Mouse (Mus musculus) neural tube, embryonic 11.5 days (tissue): Measurements from ENCODE around the gene Cnksr2. TPM values are rescaled to one million over a fixed set of nuclear protein-coding genes. Genes with fewer than 3 reads are reported as not detected.
A peak's percentile ranks its signal among the peaks of the same experiment; 100 is the strongest.

Source experiments
- ATAC-seq: fragments of 200-750 bp; cut with Nextera tagmentation; 2 replicates; pipeline ENCODE4 v1.8.0; 2017; ENCODE audit warnings: moderate number of reproducible peaks, mild to moderate bottlenecking, moderate TSS enrichment, moderate library complexity; ENCODE audit not compliant: insufficient read depth, low FRiP score, low TSS enrichment
- DNase-seq: peaks from one replicate; pipeline ENCODE4 v3.0.0-alpha.2; 2015; ENCODE audit warnings: low spot score
- H3K27ac ChIP-seq: fragments of 300-500 bp; sonication (generic); 2 replicates; pipeline ENCODE4 v1.5.1; 2014; ENCODE audit warnings: low read depth, mild to moderate bottlenecking, low read length
- H3K27me3 ChIP-seq: fragments of 300-500 bp; sonication (generic); 2 replicates; pipeline ENCODE4 v1.6.1; 2014; ENCODE audit warnings: mild to moderate bottlenecking, low read length, mixed read lengths; ENCODE audit not compliant: control insufficient read depth, insufficient read depth
- H3K36me3 ChIP-seq: fragments of 300-500 bp; sonication (generic); 2 replicates; pipeline ENCODE4 v1.6.1; 2014; ENCODE audit warnings: mild to moderate bottlenecking, low read length, moderate library complexity, mixed read lengths; ENCODE audit not compliant: control insufficient read depth, insufficient read depth
- H3K4me1 ChIP-seq: fragments of 300-500 bp; sonication (generic); 2 replicates; pipeline ENCODE4 v1.6.1; 2014; ENCODE audit warnings: low read length, mixed read lengths; ENCODE audit not compliant: control insufficient read depth, insufficient read depth
- H3K4me2 ChIP-seq: fragments of 300-500 bp; sonication (generic); 2 replicates; pipeline ENCODE4 v1.6.1; 2014; ENCODE audit warnings: low read depth, mild to moderate bottlenecking, moderate library complexity
- H3K4me3 ChIP-seq: fragments of 300-500 bp; sonication (generic); 2 replicates; pipeline ENCODE4 v1.5.1; 2014; ENCODE audit warnings: low read depth, low read length
- H3K9ac ChIP-seq: fragments of 300-500 bp; sonication (generic); 2 replicates; pipeline ENCODE4 v1.6.1; 2014; ENCODE audit warnings: mild to moderate bottlenecking, low read length
- H3K9me3 ChIP-seq: fragments of 300-500 bp; sonication (generic); 2 replicates; pipeline ENCODE4 v1.6.1; 2016; ENCODE audit warnings: low read length; ENCODE audit not compliant: control insufficient read depth
- WGBS: fragments of 180-500 bp; shearing (Covaris S2); extraction: QIAGEN DNeasy Blood & Tissue Kit; methylation state at CpG from one replicate; pipeline ENCODE4 v1.1.7; 2014; 5-methylcytosine and 5-hydroxymethylcytosine counted together
- polyA plus RNA-seq: library from polyadenylated mRNA; unstranded; fragments of >200 nt; fragmentation: Nextera tagmentation; extraction: Ambion mirVana; gene quantifications from 2 replicates; pipeline ENCODE4 v1.2.1, GENCODE M21; 2014

Cnksr2 gene
- polyA plus RNA-seq, 1 experiment from 2014 or later: 5.4 TPM

DNA sequence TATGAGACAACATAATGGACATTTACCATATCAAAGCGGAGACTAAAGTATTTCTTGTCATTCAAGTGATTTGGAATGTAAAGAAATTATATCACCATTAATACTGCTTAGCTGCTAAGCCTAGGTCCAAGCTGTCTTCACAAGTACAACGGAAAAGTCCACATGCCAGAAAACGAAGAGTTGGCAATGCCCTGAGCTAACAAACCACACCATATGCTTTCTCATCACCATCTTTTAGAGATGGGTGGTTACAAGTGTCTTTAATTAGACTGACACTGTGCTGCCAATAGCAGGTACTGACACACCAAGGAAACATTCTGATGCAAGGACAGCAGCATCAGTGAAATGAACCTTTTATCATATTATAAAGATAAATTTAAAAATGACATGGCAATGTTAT, 123.0 kb downstream of the Cnksr2 start:
- 80% methylated on average over 3 of the region's 3 CpGs for WGBS
- H3K4me3 ChIP-seq: no peak overlapping the region
- no peaks in the 10 kb centered on the region for H3K27me3 ChIP-seq
- no peaks in the 10 kb centered on the region for H3K36me3 ChIP-seq
- no peak for ATAC-seq
- H3K9me3 ChIP-seq: no peaks in the 10 kb centered on the region
- H3K4me1 ChIP-seq: no peaks in the 10 kb centered on the region
- H3K4me2 ChIP-seq: no peak overlapping the region
- no peak overlapping the region for H3K27ac ChIP-seq
- DNase-seq: no peak
- H3K9ac ChIP-seq: no peak overlapping the region

DNA sequence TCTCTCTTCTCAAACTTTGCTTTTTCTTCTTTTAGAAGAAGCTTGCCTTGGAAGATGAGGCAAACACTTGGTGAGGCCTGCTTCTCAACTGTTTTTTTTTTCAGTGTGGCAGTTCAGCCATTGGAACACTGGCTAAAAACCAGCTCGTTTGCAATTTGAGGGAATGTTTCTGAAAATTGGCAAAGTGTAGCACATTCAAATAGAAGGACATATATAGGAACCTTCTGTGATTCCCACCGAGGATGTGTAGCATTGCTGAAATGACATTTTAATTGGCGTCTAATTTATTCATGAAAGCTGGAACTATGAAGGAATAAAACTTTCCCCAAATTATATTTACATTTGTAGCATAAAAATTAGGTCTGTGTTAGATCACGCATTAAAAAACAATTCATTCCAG, 213.1 kb downstream of the Cnksr2 start:
- Histone ChIP-seq H3K9ac (no peak overlapping the region), H3K27me3 (no peaks in the 10 kb centered on the region), H3K27ac (no peak overlapping the region), H3K4me2 (no peak overlapping the region), H3K4me3 (no peak overlapping the region), H3K9me3 (no peaks in the 10 kb centered on the region), H3K36me3 (no peaks in the 10 kb centered on the region), H3K4me1 (no peaks in the 10 kb centered on the region)
- DNase-seq: no peak
- 80% methylated on average over 4 of the region's 4 CpGs for WGBS
- ATAC-seq: no peak

DNA sequence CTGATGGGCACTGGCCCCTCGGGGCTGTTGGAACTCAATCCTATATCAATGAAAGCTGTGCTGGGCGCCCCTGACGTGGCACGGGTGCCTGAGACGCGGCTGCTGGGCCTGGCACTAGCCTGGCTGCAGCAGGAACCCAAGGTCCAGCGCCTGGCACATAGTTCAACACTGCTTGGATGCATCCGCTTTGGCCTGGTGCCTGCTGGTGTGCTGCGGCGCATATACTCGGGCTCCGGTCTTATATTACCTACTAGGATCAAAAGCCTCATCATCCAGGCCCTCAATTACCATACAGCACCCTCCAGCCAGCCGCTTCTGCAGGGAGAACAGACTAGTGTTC, 224.2 kb downstream of the Cnksr2 start:
- Histone ChIP-seq H3K4me3 (no peak overlapping the region), H3K36me3 (no peaks in the 10 kb centered on the region), H3K9me3 (no peaks in the 10 kb centered on the region), H3K9ac (no peak overlapping the region), H3K4me1 (no peaks in the 10 kb centered on the region), H3K4me2 (no peak overlapping the region), H3K27ac (no peak overlapping the region), H3K27me3 (no peaks in the 10 kb centered on the region)
- no peak for DNase-seq
- ATAC-seq: no peak
- WGBS: 77% methylated on average over 13 of the region's 13 CpGs

DNA sequence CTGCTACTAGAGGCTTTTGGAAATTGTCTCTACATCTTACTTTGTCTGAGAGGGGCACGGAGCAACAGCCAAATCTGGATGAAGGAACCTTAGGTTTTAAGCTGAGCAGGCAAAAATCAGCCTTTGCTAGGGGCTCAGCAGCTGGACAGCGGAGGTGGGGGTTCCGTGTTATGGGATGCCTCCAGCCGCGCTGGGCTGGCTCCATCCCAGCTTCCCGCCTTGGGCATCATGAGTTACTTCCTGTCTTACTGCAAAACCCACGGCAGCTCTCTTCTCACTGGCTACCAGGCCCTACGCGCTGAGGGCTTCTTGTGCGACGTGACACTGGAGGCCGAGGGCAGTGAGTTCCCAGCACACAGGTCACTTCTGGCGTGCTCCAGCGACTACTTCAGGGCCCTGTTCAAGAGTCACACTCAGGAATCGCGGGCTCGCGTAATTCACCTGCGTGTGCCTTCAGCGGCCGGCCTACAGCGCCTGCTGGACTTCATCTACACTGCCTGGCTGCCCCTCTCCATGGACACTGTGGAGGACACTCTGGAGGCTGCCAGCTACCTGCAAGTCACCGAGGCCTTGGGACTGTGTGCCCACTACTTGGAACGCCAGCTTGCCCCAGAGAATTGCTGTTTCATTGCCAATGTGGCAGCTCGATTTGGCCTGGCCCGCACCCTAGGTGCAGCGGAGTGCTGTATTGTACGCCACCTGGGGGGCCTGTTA, 224.7 kb downstream of the Cnksr2 start, which contains the start of gene Klhl34:
Gene Klhl34, plus strand, starts transcription at position 229 of the 714 bp plus-strand sequence.
- Histone ChIP-seq H3K4me3 (peak within 1 kb of the TSS; percentile 18; the same call in 1 of the 2 replicates), H3K36me3 (no peaks in the 10 kb centered on the region), H3K4me2 (peak within 1 kb of the TSS; percentile 51), H3K9me3 (no peaks in the 10 kb centered on the region), H3K4me1 (no peaks in the 10 kb centered on the region), H3K27ac (no peak within 1 kb of the TSS), H3K9ac (no peak within 1 kb of the TSS), H3K27me3 (no peaks in the 10 kb centered on the region)
- WGBS: 35% methylated on average over 28 of the region's 28 CpGs
- ATAC-seq: peak; percentile 25; the same call in 1 of the 2 replicates
- peak; percentile 20 for DNase-seq

DNA sequence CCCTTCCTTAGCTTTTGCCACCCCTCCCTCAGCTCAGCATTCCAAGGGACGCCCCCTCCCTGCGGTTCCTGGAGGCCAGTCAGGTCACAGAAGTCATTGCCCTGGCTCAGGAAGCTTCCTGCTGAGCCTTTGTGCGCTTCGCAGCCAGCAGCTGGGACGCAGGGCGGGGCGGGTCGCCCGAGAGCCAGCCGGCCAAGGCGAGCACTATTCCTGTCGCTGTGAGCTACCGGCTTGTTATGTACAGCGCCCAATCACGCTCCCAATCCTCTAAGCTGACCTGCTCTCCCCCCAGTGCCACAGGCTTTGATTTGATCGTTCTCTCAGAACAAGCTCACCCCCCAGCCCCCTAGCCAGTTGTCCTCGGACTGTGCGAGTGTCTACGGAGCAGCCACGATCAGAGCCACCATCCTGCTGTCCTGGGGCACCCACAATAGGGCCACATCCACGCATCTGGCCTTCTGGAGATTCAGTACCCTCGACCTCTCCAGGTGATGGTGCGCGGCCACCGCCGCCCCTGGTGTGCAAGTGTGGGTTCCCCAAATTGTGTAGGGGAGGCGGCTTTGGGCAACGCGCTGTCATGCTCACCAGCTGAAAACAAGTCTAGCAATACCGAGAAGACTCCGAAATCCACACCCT, 225.4 kb downstream of the Cnksr2 start:
- Histone ChIP-seq H3K4me3 (peak overlapping the region; percentile 18; the same call in 1 of the 2 replicates), H3K4me1 (no peaks in the 10 kb centered on the region), H3K4me2 (peak overlapping the region; percentile 51), H3K27ac (no peak overlapping the region), H3K9ac (no peak overlapping the region), H3K9me3 (no peaks in the 10 kb centered on the region), H3K36me3 (no peaks in the 10 kb centered on the region), H3K27me3 (no peaks in the 10 kb centered on the region)
- ATAC-seq (peak; percentile 73), DNase-seq (peak; percentile 57)
- 13% methylated on average over 31 of the region's 31 CpGs for WGBS

DNA sequence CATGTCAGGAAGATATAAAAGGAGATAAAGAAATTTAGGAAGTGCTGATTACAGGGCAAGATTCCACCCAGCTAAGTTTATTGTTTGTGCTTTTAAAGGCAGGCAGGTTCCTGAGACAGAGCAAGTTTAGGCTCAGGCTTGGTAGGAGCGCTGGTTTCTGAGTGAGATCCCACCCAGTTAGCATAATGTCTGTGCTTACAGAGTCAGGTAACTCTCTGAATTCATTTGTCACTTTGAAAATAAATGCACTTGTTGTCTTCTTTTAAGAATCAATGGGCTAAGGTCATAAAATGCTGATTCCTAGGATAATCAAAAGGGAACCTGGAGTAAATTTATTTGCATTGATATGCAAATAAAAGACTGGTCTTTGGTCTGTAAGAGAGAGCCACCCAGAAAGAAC, 233.4 kb downstream of the Cnksr2 start:
- no peak overlapping the region for H3K9ac ChIP-seq
- WGBS: 48% methylated on average over 1 of the region's 1 CpGs
- H3K36me3 ChIP-seq: no peaks in the 10 kb centered on the region
- DNase-seq (no peak), ATAC-seq (no peak)
- H3K9me3 ChIP-seq: no peaks in the 10 kb centered on the region
- H3K27me3 ChIP-seq: no peaks in the 10 kb centered on the region
- no peak overlapping the region for H3K27ac ChIP-seq
- no peak overlapping the region for H3K4me2 ChIP-seq
- no peak overlapping the region for H3K4me3 ChIP-seq
- H3K4me1 ChIP-seq: no peaks in the 10 kb centered on the region

DNA sequence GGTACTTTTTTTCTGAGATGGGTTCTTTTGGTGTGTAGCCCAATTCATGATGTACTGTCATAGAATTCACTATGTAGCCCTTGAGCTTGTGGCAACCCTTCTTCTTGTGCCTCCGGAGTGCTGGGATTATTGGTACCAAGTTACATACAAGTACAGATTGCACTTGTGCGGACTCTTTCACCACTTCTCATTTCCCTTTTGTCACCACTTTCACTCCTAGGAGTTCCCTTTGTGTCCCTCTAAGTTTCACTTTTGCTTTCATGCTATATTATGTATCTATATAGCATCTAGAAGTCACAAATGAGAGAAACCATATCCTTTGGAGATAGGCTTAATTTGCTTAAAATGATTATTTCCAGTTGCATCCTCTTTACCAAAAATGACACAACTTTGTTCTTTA, 241.4 kb downstream of the Cnksr2 start:
- H3K27ac ChIP-seq: no peak overlapping the region
- no peak overlapping the region for H3K9ac ChIP-seq
- ATAC-seq (no peak), DNase-seq (no peak)
- no peaks in the 10 kb centered on the region for H3K36me3 ChIP-seq
- no peaks in the 10 kb centered on the region for H3K27me3 ChIP-seq
- H3K4me3 ChIP-seq: no peak overlapping the region
- no peaks in the 10 kb centered on the region for H3K9me3 ChIP-seq
- WGBS: 98% methylated on average over 2 of the region's 2 CpGs
- H3K4me1 ChIP-seq: no peaks in the 10 kb centered on the region
- H3K4me2 ChIP-seq: no peak overlapping the region
